ENCODE assay signal across 8 mouse cellular contexts in genomic region chr4:41097871-41098576, GRCm38 (mm10). TPM values are rescaled to one million over a fixed set of nuclear protein-coding genes. Genes with fewer than 3 reads are reported as not detected.
DNase-seq lines count a peak whose midpoint lies in the region; ATAC-seq and TF ChIP-seq lines count a peak whose summit lies in the region.

Gene Aqp3 (minus strand): TSS chr4:41098183.

- peak within 1 kb of the TSS; percentile 49 for H3K4me3 ChIP-seq in embryonic facial prominence, embryonic 13.5 days
- peak within 1 kb of the TSS; percentile 43 for H3K4me3 ChIP-seq in hindbrain, postnatal 0 days (ENCODE audit: low read length)
- peak within 1 kb of the TSS; percentile 65 for H3K4me3 ChIP-seq in liver, embryonic 12.5 days

- peak; percentile 50 for DNase-seq in ovary, postnatal 36 days (ENCODE audit: low spot score)
- no peak for DNase-seq in ovary, postnatal 10 days (ENCODE audit: low spot score)
- peak; percentile 48 for DNase-seq in hindbrain, postnatal 0 days (ENCODE audit: low spot score)
- peak; percentile 58 for DNase-seq in naive thymus-derived CD4-positive, alpha-beta T cell, adult 2 months (ENCODE audit: low read depth)
- peak; percentile 77 for DNase-seq in thymus, postnatal 4 days
- DNase-seq in frontal cortex, postnatal 10 days (ENCODE audit: low spot score in 2 of 2), result no peak

- peaks cover 26% of the 10 kb centered on the region for H3K4me1 ChIP-seq in embryonic facial prominence, embryonic 13.5 days
- 0 out of 2 replicates have a peak, but pooled peaks cover 3% of the 10 kb centered on the region for H3K4me1 ChIP-seq in hindbrain, postnatal 0 days (ENCODE audit: insufficient read depth, low read length)
- H3K4me1 ChIP-seq in liver, embryonic 12.5 days, result peaks cover 50% of the 10 kb centered on the region

- no peak within 1 kb of the TSS for H3K27ac ChIP-seq in embryonic facial prominence, embryonic 13.5 days
- H3K27ac ChIP-seq in hindbrain, postnatal 0 days, result no peak within 1 kb of the TSS
- H3K27ac ChIP-seq in liver, embryonic 12.5 days, result peak within 1 kb of the TSS; percentile 59

- H3K9ac ChIP-seq in embryonic facial prominence, embryonic 13.5 days, result peak within 1 kb of the TSS; percentile 70
- peak within 1 kb of the TSS; percentile 47 for H3K9ac ChIP-seq in hindbrain, postnatal 0 days (replicated peaks; ENCODE audit: low read length)
- H3K9ac ChIP-seq in liver, embryonic 12.5 days, result peak within 1 kb of the TSS; percentile 74

- peak; percentile 32; the same call in 1 of the 2 replicates for TF ChIP-seq CTCF in hindbrain, postnatal 0 days (IDR thresholded peaks at IDR 0.05; ENCODE audit: low read depth)

- no peaks in the 10 kb centered on the region for H3K9me3 ChIP-seq in embryonic facial prominence, embryonic 13.5 days
- H3K9me3 ChIP-seq in hindbrain, postnatal 0 days (ENCODE audit: low read length), result no peaks in the 10 kb centered on the region
- no peaks in the 10 kb centered on the region for H3K9me3 ChIP-seq in liver, embryonic 12.5 days (replicated peaks)

- no peaks in the 10 kb centered on the region for H3K36me3 ChIP-seq in embryonic facial prominence, embryonic 13.5 days
- no peaks in the 10 kb centered on the region for H3K36me3 ChIP-seq in hindbrain, postnatal 0 days (ENCODE audit: insufficient read depth, low read length)
- H3K36me3 ChIP-seq in liver, embryonic 12.5 days, result peaks cover 19% of the 10 kb centered on the region

- H3K4me2 ChIP-seq in embryonic facial prominence, embryonic 13.5 days, result peak within 1 kb of the TSS; percentile 94
- H3K4me2 ChIP-seq in hindbrain, postnatal 0 days (ENCODE audit: low read depth, low read length), result peak within 1 kb of the TSS; percentile 89
- peak within 1 kb of the TSS; percentile 86 for H3K4me2 ChIP-seq in liver, embryonic 12.5 days

- WGBS in embryonic facial prominence, embryonic 13.5 days, result 1% methylated on average over 42 of the region's 42 CpGs
- WGBS in hindbrain, postnatal 0 days, result 1% methylated on average over 42 of the region's 42 CpGs
- WGBS in liver, embryonic 12.5 days (ENCODE audit: insufficient replicate concordance), result 1% methylated on average over 42 of the region's 42 CpGs

- peaks cover 34% of the 10 kb centered on the region for H3K27me3 ChIP-seq in embryonic facial prominence, embryonic 13.5 days
- H3K27me3 ChIP-seq in hindbrain, postnatal 0 days (ENCODE audit: insufficient read depth, low read length), result 0 out of 2 replicates have a peak, but pooled peaks cover 6% of the 10 kb centered on the region
- peaks cover 86% of the 10 kb centered on the region for H3K27me3 ChIP-seq in liver, embryonic 12.5 days (replicated peaks)

- 0 out of 2 replicates have a peak, but pooled peaks have one; percentile 15 for ATAC-seq in embryonic facial prominence, embryonic 13.5 days (ENCODE audit: insufficient number of reproducible peaks, insufficient read depth, low FRiP score, low TSS enrichment, low read depth)
- ATAC-seq in hindbrain, postnatal 0 days, result peak; percentile 80
- peak; percentile 73 for ATAC-seq in liver, embryonic 12.5 days

RNA-seq across cellular contexts. Expression of gene Aqp3, which starts in this region (rescaled TPM):
- polyA plus RNA-seq in embryonic facial prominence, embryonic 13.5 days (2015; fragmentation: Nextera tagmentation; extraction: Ambion mirVana), result 20.0 and 27.9 TPM in 2 replicates
- 0.16 and 0.65 TPM in 2 replicates for total RNA-seq in hindbrain, postnatal 0 days (2014; rRNA removed)
- 0.19 and 0.29 TPM in 2 replicates for polyA plus RNA-seq in hindbrain, postnatal 0 days (2015; fragmentation: Nextera tagmentation; extraction: Ambion mirVana)
- 20.9 and 22.3 TPM in 2 replicates for polyA plus RNA-seq in liver, embryonic 12.5 days (2016; fragmentation: Nextera tagmentation; extraction: Ambion mirVana)

Comparison
In these comparisons a context has a peak if more than half of its experiments do, and no peak if none do; other contexts are left out.
1. RNA of gene Aqp3 (polyA plus RNA-seq): 20.9 to 22.3 TPM in liver, embryonic 12.5 days and 20.0 to 27.9 TPM in embryonic facial prominence, embryonic 13.5 days; 0.19 to 0.29 TPM in hindbrain, postnatal 0 days; every median in the first group is over 10 times any median in the second.
2. DNase-seq: peak in ovary, postnatal 36 days (single experiment), naive thymus-derived CD4-positive, alpha-beta T cell, adult 2 months (single experiment) and thymus, postnatal 4 days (single experiment); none in ovary, postnatal 10 days (single experiment) and frontal cortex, postnatal 10 days (0 of 2).
3. Peak in DNase-seq, ATAC-seq, H3K4me3 ChIP-seq, H3K9ac ChIP-seq and H3K4me2 ChIP-seq in hindbrain, postnatal 0 days; RNA of the gene not detected or under 1 TPM.
4. ATAC-seq: peak in every context shown above with its lines; median percentile 80 in hindbrain, postnatal 0 days; 73 in liver, embryonic 12.5 days; 15 in embryonic facial prominence, embryonic 13.5 days.
5. Peak in every context shown above with its lines, with median percentiles within 50 percentile points of each other: H3K4me2 ChIP-seq, H3K4me3 ChIP-seq and H3K9ac ChIP-seq.